Mouse (Mus musculus): ENCODE measurements around the gene Mlx.

Mlx gene

DNA sequence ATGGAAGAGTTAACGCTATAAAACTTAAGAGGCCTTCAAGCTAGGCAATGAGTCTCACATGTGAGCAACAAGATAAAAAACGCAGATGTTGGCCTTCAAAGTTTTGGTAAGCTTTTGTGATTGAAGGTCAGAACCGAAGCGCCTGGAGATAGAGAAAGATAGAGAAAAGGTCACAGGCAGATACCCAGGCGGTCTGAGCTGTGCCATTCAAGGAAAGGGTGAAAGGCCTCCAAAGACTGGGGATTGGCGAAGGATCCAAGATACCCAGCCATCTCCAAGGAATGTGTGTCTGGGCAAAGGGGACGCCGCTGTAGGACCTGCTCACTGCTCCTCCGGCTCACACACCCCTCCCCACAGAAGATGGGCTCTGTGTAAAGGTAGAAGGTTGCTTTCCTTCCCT is 22.1 kb upstream of the Mlx start:
- no peak for DNase-seq (ENCODE audit: low spot score in 2 of 2)

DNA sequence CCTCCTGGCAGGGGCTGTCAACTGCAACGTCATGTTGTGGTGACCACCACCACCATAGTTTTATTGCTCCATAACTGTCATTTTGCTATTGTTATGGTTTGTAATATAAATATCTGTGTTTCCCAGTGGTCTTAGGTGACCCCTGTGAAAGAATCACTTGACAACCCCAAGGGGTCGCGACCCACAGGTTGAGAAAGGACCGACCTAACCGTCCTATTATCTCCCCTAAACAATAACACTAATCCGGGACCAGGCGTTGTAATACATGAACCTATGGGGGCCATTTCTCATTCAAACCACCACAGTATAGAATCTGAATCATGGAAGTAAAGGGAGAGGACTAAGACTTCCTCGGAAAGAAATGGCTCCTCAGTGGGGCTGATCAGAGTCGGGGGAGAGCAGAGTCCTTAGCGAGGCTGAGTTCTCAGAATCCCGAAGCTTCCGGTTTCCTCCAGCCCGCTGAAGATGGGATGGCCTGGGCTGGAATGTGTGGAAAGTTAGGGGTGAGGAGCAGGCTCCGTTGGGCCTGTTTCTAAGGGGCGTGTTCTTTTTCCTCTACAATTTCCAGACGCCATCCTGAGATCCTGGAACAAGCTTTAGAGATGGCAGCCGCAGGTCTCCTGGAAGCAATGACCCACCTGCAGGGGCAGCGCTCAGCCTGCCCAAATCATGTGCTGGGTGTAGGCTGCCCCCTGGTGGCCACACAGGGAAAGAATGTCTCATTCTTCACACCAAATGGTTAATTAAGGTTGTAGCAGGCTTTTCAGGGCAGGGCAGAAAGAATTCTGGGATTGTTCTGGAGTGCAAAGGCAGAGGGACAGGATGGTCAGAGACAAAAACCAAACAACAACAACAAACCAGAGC is 20.3 kb upstream of the Mlx start:
- DNase-seq (ENCODE audit: low spot score in 2 of 2) = peak; percentile 58 to 65

DNA sequence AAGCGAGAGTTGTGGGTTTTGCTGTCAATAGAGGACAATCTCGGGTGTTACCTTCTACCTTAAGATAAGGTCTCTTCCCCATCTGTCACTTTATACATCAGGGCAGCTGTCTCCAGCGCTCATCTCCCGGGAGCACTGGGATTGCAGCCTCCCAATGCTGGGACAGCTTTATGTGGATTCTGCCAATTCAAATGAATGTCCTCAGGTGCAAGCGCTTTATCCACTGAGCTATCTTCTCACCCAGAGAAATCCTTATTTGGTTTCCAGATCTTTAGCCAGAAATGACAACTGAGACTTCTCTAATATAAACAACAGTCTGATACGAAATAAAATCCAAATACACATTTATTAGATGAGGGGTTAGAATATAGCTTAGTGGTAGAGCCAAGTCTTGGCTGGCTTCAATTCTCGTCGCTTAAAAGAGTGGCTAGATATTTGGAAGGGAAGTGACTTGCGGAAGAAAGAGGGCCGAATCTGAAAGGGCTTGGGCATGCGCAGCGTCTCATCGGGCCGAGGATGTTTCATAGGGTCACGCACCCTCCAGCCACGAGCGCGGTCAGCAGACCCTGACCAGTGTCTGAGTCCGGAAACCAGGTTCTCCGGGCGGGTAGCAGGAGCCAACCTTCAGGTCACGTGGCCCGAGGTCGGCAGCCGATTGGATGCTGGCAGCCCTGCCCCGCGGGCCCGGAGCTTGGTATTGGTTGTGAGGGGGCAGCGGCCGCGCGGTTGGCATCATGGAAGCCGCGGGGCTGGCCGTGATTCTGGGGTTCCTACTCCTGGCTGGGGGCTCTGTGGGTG is 17.5 kb upstream of the Mlx start, which contains the start of gene Naglu:
Naglu (plus strand) TSS at position 622 of the 798 bp plus-strand sequence.
- peak; percentile 94 for DNase-seq (ENCODE audit: low spot score in 2 of 2)

DNA sequence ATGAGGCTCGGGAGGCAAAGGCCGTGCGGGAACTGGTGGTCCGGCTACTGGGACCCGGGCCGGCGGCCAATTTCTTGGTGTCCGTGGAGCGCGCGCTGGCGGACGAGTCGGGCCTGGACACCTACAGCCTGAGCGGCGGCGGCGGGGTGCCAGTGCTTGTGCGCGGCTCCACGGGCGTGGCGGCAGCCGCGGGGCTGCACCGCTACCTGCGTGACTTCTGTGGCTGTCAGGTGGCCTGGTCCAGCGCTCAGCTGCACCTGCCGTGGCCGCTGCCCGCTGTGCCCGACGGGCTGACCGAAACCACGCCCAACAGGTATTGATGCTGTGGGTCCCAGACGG is 16.9 kb upstream of the Mlx start:
- no peak for DNase-seq (ENCODE audit: low spot score in 2 of 2)

DNA sequence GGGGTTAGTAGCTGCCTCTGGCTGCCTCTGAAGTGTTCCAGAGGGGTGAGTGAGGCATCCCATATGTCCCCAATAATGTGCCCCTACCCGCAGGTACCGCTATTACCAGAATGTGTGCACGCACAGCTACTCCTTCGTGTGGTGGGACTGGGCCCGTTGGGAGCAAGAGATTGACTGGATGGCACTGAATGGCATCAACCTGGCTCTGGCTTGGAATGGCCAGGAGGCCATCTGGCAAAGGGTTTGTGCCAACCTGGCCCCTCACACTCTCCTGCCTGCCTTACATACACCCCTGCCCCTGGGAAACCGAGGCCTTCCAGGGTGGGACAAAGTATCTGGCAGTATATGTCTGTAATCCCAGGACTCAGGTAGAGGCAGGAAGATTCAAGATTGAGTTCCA is 16.1 kb upstream of the Mlx start:
- DNase-seq (ENCODE audit: low spot score in 2 of 2) = no peak

DNA sequence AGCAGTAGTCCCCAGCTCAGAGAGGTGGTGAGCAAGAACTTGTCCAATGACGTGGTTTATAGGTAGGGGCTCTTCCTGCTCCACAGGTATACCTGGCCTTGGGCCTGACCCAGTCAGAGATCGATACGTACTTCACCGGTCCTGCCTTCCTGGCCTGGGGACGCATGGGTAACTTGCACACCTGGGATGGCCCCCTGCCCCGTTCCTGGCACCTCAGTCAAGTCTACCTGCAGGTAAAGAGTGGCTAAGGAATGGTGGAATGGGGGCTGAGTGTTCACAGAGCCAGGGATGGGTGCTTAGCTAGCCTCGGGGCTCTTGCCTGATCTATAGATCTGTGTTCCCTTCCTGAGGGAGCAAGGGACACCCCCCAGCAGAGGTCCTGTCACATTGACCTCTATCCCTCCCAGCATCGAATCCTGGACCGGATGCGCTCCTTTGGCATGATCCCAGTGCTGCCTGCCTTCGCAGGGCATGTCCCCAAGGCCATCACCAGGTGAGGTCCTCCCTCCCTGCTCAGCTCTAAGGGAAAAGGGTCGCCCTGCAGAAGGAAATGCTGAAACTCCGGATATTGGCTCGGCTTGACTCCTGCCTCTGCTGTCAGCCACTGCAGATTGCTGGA is 15.2 kb upstream of the Mlx start:
- DNase-seq (ENCODE audit: low spot score in 2 of 2) = no peak

DNA sequence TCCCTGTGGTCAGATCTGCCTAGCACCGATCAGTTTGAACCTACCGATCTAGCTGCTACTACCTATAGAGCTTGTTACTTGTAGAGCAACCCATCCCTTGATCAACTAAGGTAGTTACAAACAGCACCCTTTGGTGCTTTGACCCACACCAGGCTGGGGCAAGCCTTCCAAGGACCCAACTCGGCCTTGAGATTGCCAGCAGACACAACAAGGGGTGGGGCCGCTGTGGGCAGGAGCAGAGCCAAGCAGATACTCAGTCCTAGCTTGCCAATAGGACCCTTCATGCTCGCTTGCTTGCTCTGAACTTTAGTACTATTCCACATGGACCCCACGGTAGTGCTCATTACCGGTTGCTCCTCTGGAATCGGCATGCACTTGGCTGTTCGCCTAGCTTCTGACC is 9.0 kb upstream of the Mlx start, which contains the start of gene Hsd17b1:
Hsd17b1 (plus strand) TSS at position 291 of the 400 bp plus-strand sequence.
- no peak for DNase-seq (ENCODE audit: low spot score in 2 of 2)

DNA sequence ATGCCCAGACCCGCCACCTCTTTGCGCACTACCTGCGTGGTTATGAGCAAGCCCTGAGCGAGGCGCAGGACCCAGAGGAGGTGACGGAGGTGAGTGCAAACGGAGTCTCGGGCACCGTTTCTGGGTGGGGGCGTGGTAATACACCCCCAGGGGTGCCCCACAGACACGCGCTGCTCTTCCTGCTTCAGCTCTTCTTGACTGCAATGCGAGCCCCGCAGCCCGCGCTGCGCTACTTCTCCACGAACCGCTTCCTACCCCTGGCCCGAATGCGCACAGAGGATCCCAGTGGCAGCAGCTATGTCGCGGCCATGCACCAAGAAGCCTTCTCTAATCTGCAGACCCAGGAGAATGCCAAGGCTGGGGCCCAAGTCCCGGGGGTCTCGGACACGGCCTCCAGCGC is 7.3 kb upstream of the Mlx start:
- DNase-seq (ENCODE audit: low spot score in 2 of 2) = no peak

DNA sequence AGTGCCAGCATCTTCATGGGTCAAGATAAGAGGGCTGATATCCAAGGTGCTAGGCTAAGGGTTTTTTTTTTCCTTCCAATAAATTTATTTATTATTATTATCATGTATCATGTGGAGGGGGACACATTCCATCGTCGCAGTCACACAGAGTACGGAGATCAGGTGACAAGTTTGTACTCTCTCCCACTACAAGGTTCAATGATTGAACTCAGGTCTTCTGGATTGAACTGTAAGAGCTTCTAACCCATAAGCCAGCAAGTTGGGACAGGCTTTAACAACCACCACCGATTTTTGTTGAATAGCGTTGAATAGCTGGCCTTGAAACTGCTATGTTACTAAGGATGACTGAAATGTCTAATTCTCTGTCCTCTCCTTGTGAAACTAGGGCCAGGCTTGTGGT is 6.7 kb upstream of the Mlx start:
- DNase-seq (ENCODE audit: low spot score in 2 of 2) = no peak

DNA sequence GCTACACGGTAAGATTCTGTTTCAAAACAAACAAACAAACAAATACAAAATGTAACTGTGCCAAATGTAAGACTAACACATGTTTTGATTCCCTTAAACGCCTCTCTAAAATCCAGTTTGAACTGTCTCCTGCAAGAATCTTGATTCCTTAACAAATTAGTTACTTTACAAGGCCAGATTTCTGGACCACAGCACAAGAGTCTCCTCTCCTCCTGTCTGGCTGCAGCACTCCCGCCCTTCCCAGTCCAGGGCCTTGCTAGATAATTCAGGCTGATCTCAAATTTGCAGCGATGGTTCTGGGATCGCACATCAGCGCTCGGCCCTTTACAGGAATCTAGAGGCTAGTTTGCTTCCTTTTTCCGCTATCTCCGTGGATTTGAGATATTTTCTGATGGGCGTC is 5.4 kb upstream of the Mlx start:
- DNase-seq (ENCODE audit: low spot score in 2 of 2) = no peak

DNA sequence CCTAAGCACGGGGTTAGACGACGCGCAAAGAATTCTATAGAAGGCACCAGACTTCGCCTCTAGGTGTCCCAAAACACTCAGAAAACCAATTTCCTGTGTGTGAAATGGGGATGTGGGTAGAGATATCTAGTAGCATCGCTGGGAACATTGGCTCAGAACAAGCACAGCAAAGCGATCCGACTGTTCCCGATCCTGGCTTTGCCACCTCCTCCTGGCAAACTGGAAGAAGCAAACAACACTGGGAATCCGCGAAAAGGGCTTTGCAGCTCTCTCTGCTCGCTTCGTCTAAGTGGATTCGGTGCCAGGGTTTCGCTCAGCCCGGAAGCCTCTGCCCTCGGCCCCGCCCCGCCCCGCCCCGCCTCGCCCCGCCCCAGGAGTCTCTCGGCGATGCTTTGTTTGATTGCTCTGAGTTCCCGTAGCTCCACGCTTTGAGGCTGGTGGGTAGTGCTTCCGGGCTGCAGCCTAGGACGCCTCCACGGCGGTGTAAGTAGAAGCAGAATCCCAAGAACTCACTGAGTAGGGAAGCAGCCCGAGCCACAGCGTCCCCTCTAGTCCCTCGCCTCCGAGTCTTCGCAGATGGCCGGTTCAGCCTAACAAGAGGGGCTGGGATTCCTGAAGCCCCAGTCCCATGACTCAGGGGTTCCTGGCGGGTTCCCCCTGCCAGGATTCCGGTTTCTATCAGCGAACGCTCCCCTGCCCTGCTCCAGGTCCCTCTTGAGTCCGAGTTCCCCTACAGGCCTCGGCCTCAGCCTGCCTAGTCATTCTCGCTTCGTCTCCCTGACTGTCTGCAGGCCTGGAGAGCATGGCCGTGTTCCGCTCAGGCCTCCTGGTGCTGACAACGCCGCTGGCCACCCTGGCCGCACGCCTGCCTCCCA is 4.6 kb upstream of the Mlx start, which contains the start of gene Coasy:
Coasy (plus strand) TSS at position 358 of the 875 bp plus-strand sequence.
- DNase-seq (ENCODE audit: low spot score in 2 of 2) = peak; percentile 87 to 91

DNA sequence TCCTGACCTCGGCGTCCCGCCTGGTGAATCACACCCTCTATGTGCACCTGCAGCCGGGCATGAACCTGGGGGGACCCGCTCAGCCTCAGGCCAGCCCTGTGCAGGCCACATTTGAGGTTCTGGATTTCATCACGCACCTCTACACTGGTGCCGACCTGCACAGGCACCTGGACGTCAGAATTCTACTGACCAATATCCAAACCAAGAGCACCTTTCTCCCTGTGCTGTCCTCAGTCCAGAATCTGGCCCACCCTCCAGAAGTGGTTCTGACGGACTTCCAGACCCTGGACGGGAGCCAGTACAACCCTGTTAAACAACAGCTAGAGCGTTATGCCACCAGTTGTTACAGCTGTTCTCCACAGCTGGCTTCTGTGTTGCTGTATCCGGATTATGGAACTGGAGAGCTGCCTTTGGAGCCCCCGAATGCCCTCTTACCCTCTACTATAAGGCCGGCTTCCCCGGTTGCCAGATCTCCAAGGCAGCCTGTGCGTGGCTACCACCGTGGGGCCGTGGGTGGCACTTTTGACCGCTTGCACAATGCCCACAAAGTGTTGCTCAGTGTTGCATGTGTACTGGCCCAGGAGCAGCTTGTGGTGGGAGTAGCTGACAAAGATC is 3.9 kb upstream of the Mlx start:
- DNase-seq (ENCODE audit: low spot score in 2 of 2) = no peak

DNA sequence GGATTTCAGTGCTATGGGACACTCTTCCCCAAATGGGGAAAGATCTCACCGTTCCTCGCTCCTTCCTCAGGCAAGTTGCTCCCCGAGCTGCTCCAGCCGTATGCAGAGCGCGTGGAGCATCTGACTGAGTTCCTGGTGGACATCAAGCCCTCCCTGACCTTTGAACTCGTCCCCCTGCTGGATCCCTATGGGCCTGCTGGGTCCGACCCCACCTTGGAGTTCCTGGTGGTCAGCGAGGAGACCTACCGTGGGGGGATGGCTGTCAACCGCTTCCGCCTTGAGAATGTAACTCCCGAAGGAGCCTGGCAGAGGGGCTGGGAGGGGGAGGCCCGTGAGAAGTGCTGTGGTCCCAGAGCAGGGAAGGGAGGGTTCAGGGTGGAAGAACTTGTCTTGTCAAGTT is 2.8 kb upstream of the Mlx start:
- no peak for DNase-seq (ENCODE audit: low spot score in 2 of 2)

DNA sequence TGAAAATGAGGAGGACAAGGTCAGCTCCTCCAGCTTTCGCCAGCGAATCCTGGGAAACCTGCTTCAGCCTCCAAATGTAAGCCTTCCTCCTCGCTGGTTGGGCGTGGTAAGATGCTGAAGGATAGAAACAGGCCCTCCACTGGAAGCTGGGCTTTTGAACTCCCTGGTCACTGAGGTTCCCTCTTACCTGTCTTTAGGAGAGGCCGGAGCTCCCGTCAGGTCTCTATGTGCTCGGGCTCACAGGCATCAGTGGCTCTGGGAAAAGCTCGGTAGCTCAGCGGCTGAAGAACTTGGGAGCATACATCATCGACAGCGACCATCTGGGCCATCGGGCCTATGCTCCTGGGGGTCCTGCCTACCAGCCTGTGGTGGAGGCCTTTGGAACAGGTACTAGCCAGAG is 2.3 kb upstream of the Mlx start:
- no peak for DNase-seq (ENCODE audit: low spot score in 2 of 2)

DNA sequence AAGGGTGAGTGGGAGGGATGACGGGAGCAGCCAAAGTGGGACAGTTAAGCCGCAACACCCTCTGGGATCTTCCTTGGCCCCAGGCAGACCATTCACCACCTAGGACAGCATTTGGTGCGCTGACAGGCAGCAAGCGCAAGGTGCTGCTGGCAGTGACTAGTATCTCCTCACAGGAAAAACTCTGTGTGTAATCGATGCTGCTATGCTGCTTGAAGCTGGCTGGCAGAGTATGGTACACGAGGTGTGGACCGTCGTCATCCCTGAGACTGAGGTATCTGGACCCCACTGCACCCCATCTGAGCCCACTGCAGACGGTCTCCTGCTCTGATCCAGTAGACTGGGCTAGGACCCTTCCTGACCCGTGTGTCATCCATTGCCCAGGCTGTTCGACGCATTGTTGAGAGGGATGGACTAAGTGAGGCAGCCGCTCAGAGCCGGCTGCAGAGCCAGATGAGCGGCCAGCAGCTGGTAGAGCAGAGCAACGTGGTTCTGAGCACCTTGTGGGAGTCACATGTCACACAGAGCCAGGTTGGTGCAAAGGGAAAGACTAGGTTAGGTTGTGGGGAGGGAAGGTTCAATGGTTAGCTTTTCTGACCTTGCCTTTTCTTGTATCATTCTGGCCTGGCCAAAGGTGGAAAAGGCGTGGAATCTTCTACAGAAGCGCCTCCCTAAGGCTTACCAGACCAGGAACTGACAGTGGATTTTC is 1.3 kb upstream of the Mlx start:
- no peak for DNase-seq (ENCODE audit: low spot score in 2 of 2)

DNA sequence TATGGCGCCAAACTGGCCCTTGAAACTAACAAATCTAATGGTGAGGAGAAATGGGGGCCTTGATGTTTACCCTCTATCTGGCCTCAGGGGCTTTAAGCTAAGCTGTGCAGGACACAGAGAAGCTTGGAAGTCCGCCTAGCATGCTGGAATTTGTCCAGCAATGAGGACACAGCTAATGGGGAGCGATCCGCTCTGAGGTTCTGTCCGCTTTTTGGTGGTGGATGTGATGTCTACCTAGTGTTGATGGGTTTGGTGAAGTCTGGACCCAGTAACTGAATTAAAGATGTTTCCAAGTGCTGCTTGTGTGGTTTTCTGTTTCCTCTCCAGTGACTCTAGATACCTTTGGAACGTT is 778 bp upstream of the Mlx start:
- DNase-seq (ENCODE audit: low spot score in 2 of 2) = no peak

DNA sequence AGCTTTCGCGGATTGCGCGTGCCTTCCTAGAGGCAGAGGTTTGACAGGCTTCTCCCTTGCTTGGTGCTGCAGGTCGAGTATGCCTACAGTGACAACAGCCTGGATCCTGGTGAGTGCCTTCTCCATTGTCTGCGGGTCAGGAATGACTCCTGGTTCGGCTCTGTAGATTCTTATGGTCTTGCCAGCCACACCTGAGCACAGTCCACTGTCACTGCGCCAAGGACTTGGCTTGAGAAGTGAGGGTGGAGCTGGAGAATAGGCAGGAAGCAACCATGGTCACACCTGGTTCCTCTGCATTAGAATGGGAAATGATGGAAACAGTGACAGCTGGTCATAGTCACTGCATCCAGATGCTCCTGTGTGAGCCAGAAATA is 592 bp downstream of the Mlx start:
- DNase-seq (ENCODE audit: low spot score in 2 of 2) = no peak

DNA sequence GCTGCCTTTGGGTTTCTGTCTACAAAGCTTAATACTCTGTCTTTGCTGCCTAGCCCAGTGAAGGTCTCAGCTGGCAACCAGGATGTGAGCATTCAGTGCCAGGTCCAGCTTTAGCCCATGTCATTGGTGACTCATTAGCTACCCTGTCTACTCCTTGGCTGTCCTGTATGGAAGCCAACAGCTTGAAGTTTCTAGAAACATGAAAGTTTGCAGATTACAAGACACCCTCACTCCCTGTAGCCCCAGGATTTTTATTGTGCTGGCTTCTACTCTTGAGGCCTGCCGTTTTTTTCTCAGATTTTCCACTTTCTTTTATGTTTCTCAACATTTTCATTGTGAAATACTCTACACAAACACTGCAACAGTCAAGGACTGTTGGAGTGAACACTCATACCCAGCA is 2.9 kb downstream of the Mlx start:
- DNase-seq (ENCODE audit: low spot score in 2 of 2) = no peak

DNA sequence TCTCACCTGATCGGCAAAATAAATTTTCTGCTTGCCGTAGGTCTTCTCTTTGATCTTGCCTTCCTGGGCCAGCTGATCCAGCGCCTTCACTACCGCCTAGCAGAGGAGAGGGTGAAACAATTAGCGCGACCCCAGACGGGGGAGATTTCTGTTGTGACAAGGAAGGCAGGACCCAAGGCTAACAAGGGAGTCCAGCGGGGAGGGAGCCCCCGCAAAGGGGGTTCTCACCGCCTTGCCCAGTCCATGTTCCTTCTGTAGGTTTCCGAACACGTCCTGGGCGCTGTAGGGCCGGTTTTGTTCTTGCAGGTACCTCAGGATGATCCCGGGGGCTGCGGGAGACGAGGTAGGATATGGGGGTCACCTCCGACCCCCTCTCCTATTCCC is 7.8 kb downstream of the Mlx start:
- no peak for DNase-seq (ENCODE audit: low spot score in 2 of 2)

DNA sequence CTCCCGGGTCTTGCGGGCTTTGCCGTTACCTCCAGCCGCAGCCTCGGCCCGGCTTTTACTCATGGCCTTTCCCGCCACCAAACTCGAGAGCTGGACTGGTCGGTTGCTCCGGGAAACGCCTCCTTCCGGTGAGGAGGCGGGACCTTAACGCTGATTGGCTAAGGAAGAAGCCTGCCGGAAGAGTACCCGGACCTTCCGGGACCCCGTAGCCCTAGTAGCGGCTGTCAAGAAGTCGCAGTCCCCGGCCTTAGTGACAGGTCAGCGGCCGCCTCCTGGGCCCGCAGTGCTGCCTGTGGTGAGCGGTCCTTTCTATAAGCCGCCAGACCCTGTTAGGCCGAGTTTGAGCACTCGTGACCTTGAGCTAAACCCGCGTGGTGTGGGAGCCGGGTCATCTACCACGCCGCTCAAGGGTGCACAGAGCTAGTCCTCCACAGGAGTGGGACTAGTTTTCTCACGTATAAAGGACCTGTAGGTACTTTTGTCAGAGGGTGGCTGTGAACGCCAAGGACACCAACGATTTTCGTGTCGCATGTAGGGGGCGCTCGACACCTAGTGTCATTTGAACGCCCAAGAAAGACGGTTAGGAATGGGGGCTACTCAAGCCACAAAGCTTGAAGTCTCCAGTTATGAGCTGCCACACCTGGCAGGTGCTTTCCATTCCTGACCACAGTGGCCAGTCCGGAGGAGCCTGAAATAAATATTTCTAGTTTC is 8.4 kb downstream of the Mlx start, which contains the start of gene Psmc3ip:
Psmc3ip (minus strand) TSS at position 123 of the 711 bp plus-strand sequence.
- DNase-seq (ENCODE audit: low spot score in 2 of 2) = peak; percentile 90 to 92
